Mouse (Mus musculus) bone marrow macrophage, adult 2 months (primary cell): ENCODE measurements around the gene 1700028P14Rik.

Experiments used
- CTCF ChIP-seq: IDR thresholded peaks from 2 replicates; pipeline ENCODE4 v1.5.1; 2012; ENCODE audit warnings: low read depth, mild to moderate bottlenecking, low read length, moderate library complexity
- POLR2A ChIP-seq: IDR thresholded peaks from 2 replicates; pipeline ENCODE4 v1.6.1; 2012; ENCODE audit warnings: mild to moderate bottlenecking, low read depth, low read length, borderline replicate concordance

GRCm38 (mm10) chr19:23518477-23518876, 134.1 kb downstream of the 1700028P14Rik start:
- TF ChIP-seq CTCF (no peak), POLR2A (no peak)
